Mouse (Mus musculus) heart, embryonic 15.5 days (tissue): Measurements from ENCODE around the gene Glod4. TPM values are rescaled to one million over a fixed set of nuclear protein-coding genes. Genes with fewer than 3 reads are reported as not detected.
A peak's percentile ranks its signal among the peaks of the same experiment; 100 is the strongest.

Experiments used
- ATAC-seq: fragments of 200-750 bp; cut with Nextera tagmentation; replicated peaks from 2 replicates; pipeline ENCODE4 v1.8.0; 2017; ENCODE audit warnings: low read depth, moderate TSS enrichment; ENCODE audit not compliant: insufficient number of reproducible peaks, insufficient read depth, low FRiP score
- H3K27ac ChIP-seq: fragments of 300-500 bp; sonication (generic); 2 replicates; pipeline ENCODE4 v1.5.1; 2015; ENCODE audit warnings: mild to moderate bottlenecking, inconsistent platforms
- H3K27me3 ChIP-seq: fragments of 300-500 bp; sonication (generic); 2 replicates; pipeline ENCODE4 v1.6.1; 2015; ENCODE audit warnings: inconsistent platforms
- H3K36me3 ChIP-seq: fragments of 300-500 bp; sonication (generic); 2 replicates; pipeline ENCODE4 v1.6.1; 2015; ENCODE audit warnings: mild to moderate bottlenecking, inconsistent platforms
- H3K4me1 ChIP-seq: fragments of 300-500 bp; sonication (generic); replicated peaks from 2 replicates; pipeline ENCODE4 v1.6.1; 2015; ENCODE audit warnings: inconsistent platforms
- H3K4me2 ChIP-seq: fragments of 300-500 bp; sonication (generic); 2 replicates; pipeline ENCODE4 v1.6.1; 2015; ENCODE audit warnings: inconsistent platforms, mild to moderate bottlenecking, moderate library complexity
- H3K4me3 ChIP-seq: fragments of 300-500 bp; sonication (generic); 2 replicates; pipeline ENCODE4 v1.5.1; 2015; ENCODE audit warnings: mild to moderate bottlenecking, inconsistent platforms
- H3K9ac ChIP-seq: fragments of 300-500 bp; sonication (generic); 2 replicates; pipeline ENCODE4 v1.6.1; 2015; ENCODE audit warnings: mild to moderate bottlenecking, inconsistent platforms
- H3K9me3 ChIP-seq: fragments of 300-500 bp; sonication (generic); replicated peaks from 2 replicates; pipeline ENCODE4 v1.6.1; 2016; ENCODE audit warnings: inconsistent platforms
- WGBS: fragments of 180-500 bp; shearing (Covaris S2); methylation state at CpG from one replicate; pipeline ENCODE4 v1.1.7; 2015; ENCODE audit warnings: mixed read lengths; 5-methylcytosine and 5-hydroxymethylcytosine counted together
- polyA plus RNA-seq: library from polyadenylated mRNA; unstranded; fragments of >200 nt; fragmentation: Nextera tagmentation; extraction: Ambion mirVana; gene quantifications from 2 replicates; pipeline ENCODE4 v1.2.1, GENCODE M21; 2015

Glod4 gene
- polyA plus RNA-seq, 1 experiment from 2014 or later: 116 TPM

DNA sequence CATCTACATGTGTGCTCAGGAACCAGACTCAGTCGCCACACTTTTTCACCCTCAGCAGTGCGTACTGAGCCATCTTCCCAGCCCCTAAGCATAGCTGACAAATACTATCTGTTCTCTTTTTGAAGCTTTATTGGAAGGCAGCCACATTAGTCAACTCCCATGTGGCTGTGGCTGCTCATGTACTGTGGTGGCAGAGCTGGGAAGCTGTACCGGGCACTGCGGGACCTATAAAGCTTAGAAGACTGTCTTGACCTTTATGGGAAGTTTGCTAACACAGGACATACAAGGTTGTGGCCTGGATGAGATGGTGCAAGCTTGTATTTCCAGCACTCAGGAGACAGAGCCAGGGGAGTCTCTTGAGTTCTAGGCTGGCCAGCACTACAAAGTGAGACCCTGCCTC is 76.9 kb downstream of the Glod4 start:
- peaks cover 3% of the 10 kb centered on the region; the same call in 1 of the 2 replicates for H3K4me1 ChIP-seq
- H3K4me2 ChIP-seq: no peak overlapping the region
- H3K9ac ChIP-seq: no peak overlapping the region
- no peaks in the 10 kb centered on the region for H3K9me3 ChIP-seq
- peaks cover 4% of the 10 kb centered on the region; the same call in 1 of the 2 replicates for H3K36me3 ChIP-seq
- ATAC-seq: no peak
- 86% methylated on average over 4 of the region's 4 CpGs for WGBS
- no peak overlapping the region for H3K27ac ChIP-seq
- no peaks in the 10 kb centered on the region for H3K27me3 ChIP-seq
- no peak overlapping the region for H3K4me3 ChIP-seq

DNA sequence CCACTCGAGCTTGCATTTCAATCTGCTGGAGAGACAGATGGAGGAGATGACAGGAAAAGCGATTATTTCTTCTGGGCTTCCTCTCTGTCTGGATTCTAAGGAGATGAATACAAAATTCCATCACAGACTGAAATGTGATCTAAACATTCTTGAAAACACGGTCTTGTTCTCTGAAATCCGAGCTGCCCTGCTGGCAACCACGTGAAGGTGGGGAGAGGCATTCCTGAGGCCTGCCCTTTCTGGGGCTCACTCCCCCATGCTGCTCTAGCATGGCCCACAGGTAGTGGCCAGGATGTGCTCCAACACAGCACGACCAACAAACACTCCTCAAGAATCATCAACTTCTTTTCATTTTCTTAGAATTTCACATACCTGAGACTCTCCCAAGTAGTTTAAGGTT is 83.3 kb downstream of the Glod4 start:
- Histone ChIP-seq H3K4me2 (no peak overlapping the region), H3K9ac (no peak overlapping the region), H3K27ac (no peak overlapping the region), H3K4me3 (no peak overlapping the region), H3K4me1 (no peaks in the 10 kb centered on the region), H3K27me3 (no peaks in the 10 kb centered on the region), H3K9me3 (no peaks in the 10 kb centered on the region), H3K36me3 (peaks cover 6% of the 10 kb centered on the region; the same call in 1 of the 2 replicates)
- no peak for ATAC-seq
- 34% methylated on average over 6 of the region's 6 CpGs for WGBS

DNA sequence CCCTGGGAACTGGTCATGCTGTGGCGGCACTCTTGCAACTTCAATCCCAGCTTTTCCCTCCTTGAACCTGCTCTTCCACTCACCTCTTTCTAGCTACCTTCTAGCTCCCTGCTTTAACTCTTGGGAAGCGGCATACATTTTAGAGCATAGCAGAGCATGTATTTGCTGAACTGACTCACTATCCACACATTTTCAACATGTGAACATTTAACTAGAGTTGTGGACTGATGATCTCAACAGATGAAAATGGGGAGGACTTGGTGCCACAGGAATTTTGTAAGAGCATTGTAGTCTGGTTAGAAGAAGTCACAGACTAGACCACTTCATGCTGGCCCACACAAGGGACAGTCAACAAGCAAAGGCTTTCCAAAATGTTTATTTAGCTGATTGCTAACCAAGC is 85.2 kb downstream of the Glod4 start:
- H3K9me3 ChIP-seq: no peaks in the 10 kb centered on the region
- H3K4me1 ChIP-seq: no peaks in the 10 kb centered on the region
- 92% methylated on average over 2 of the region's 2 CpGs for WGBS
- no peak overlapping the region for H3K4me2 ChIP-seq
- H3K9ac ChIP-seq: no peak overlapping the region
- no peak for ATAC-seq
- H3K4me3 ChIP-seq: no peak overlapping the region
- peaks cover 12% of the 10 kb centered on the region for H3K36me3 ChIP-seq
- no peaks in the 10 kb centered on the region for H3K27me3 ChIP-seq
- H3K27ac ChIP-seq: no peak overlapping the region

DNA sequence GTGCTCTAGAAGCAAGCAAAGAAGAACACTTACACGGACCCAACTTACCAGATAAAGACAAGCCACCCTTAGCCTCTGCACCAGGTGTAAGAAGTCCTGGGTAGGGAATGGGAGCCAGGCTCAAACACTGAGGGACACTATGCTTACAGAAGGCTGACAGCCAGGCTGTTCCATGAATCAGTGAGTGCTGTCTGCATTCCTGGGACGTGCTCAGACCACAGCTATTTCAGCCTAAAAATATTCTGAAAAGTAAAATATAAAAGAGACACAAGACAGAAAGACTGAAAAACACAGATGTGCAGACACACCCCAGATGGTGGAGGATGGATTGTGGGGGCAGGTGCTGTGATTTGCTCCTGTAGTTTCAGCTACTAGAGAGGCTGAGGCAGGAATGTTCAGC is 88.7 kb downstream of the Glod4 start:
- H3K4me2 ChIP-seq: no peak overlapping the region
- H3K27me3 ChIP-seq: no peaks in the 10 kb centered on the region
- no peak overlapping the region for H3K4me3 ChIP-seq
- no peaks in the 10 kb centered on the region for H3K4me1 ChIP-seq
- H3K27ac ChIP-seq: no peak overlapping the region
- peaks cover 9% of the 10 kb centered on the region for H3K36me3 ChIP-seq
- no peak overlapping the region for H3K9ac ChIP-seq
- ATAC-seq: no peak
- 77% methylated on average over 2 of the region's 2 CpGs for WGBS
- H3K9me3 ChIP-seq: no peaks in the 10 kb centered on the region

DNA sequence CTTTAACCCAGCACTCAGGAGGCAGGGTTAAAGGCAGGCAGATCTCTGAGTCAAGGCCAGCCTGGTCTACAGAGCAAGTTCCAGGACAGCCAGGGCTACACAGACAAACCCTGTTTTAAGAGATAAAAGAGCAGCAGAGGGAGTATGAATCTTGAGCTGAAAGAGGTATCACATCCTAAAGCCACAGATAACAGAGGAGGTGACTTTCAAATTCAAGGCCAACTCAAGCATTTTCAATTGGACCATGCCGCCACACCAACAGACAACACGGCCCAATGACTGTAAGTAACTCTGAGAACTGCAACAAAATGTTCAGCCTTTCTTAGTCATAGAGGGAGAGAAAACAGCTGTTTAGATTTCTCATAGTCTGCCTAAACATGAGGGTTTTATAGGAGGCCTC is 89.3 kb downstream of the Glod4 start:
- H3K9me3 ChIP-seq: no peaks in the 10 kb centered on the region
- H3K9ac ChIP-seq: no peak overlapping the region
- H3K4me3 ChIP-seq: no peak overlapping the region
- no peak overlapping the region for H3K4me2 ChIP-seq
- no peak overlapping the region for H3K27ac ChIP-seq
- no peaks in the 10 kb centered on the region for H3K27me3 ChIP-seq
- H3K4me1 ChIP-seq: peaks cover under 1% of the 10 kb centered on the region; the same call in 1 of the 2 replicates
- no peak for ATAC-seq
- 89% methylated on average over 2 of the region's 2 CpGs for WGBS
- peaks cover 9% of the 10 kb centered on the region for H3K36me3 ChIP-seq

DNA sequence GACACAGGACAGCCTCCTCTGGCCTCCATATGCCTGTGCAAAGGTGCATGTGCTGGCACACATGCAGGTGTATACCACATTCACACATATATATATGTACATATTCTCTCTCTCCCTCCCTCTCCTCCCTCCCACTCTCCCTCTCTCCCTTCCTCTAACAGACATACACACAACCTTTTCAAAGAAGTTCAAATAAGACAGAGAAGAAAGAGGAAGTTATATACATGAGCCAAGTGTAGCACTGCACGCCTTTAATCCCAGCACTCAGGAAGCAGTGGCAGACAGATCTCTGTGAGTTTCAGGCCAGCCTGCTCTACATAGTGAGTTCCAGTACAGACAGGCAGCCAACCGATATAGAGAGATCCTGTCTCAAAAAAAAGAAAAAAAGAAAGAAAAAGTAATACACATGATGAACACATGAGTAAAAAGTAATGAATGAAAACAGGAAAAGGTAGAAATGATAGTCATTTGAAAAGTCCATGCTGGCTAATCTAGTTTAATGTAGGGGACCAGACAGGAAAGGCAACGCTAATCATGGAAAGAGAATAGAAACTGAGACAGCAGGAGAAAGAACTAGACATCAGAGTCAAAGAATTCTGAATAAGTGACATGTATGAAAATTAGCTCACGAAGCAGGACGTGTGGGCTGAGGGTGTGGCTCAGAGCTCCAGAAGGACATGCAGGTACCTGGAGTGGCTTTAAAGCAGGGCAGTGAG is 90.1 kb downstream of the Glod4 start:
- Histone ChIP-seq H3K4me2 (no peak overlapping the region), H3K27ac (no peak overlapping the region), H3K4me1 (peaks cover 8% of the 10 kb centered on the region), H3K9ac (no peak overlapping the region), H3K9me3 (no peaks in the 10 kb centered on the region), H3K4me3 (no peak overlapping the region), H3K27me3 (no peaks in the 10 kb centered on the region), H3K36me3 (peaks cover 6% of the 10 kb centered on the region)
- 77% methylated on average over 5 of the region's 5 CpGs for WGBS
- ATAC-seq: no peak

DNA sequence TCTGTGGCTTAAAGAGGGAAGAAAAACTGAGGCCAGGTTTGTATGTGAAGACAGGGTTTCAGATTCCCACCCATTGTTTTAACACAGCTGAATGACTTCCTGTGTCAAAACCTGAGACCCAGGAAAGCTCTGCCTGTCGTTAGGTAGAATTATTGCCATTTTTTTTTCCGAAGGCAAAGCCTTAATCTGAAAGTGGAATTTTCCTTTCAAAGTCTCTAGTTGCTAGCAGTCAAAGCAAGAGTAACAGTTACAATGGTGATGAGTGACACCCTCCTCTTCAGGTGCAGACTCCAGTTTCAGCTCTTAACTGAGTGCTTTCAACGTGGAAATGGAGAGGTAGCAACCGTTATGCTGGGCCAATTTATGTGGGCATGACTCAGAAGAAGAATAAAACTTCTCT is 92.5 kb downstream of the Glod4 start:
- Histone ChIP-seq H3K9ac (no peak overlapping the region), H3K4me1 (peaks cover 24% of the 10 kb centered on the region), H3K4me3 (no peak overlapping the region), H3K9me3 (no peaks in the 10 kb centered on the region), H3K36me3 (peaks cover 6% of the 10 kb centered on the region), H3K27ac (peak overlapping the region; percentile 33; the same call in 1 of the 2 replicates), H3K27me3 (no peaks in the 10 kb centered on the region), H3K4me2 (no peak overlapping the region)
- WGBS: 43% methylated on average over 4 of the region's 4 CpGs
- no peak for ATAC-seq

DNA sequence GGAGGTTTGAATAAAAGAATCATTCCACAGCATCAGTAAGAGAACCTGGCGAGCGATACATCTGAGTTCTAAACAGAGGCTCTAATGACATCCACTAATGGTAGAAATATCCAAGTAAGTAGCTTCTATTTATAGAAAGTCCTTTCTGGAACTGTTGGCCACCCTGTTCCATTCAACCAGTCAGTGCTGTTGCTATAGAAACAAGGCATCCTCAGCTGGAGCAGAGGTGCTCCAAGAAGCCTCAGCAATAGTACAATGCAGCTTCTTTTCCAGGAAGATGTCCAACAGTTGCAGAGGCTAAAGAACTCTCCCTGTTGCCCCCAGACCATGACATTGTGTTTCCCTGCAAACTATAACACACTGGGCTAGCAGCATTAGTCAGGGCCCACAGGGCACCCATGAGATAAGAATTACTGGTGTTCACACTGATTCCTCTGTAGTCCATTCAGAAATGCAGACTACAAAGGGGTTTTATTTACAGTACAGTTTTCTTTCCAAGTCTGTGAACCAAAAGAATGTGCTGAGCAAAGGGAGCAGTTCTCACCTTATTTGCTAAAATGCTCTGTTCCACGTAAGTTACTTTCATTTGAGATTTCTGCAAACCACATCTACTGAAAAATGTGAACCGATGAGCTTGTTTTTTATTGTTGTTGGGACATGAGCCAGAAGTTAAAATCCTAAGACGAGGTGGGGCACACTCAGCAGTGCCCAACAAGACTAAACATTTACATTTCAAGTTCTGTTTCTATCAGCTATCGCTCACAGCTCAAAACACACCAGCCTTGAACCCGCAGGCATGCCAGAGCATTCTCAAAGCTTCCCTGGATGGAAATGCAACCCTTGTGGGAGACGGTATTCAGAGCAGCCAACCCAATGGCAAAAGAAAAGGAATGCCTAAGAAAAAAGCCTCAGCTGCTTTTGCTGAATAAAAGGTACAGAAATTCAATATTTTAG is 95.2 kb downstream of the Glod4 start:
- Histone ChIP-seq H3K4me2 (no peak overlapping the region), H3K9me3 (no peaks in the 10 kb centered on the region), H3K4me3 (no peak overlapping the region), H3K9ac (no peak overlapping the region), H3K36me3 (no peaks in the 10 kb centered on the region), H3K4me1 (peaks cover 27% of the 10 kb centered on the region), H3K27ac (peak overlapping the region; percentile 51), H3K27me3 (no peaks in the 10 kb centered on the region)
- 53% methylated on average over 8 of the region's 8 CpGs for WGBS
- ATAC-seq: no peak

DNA sequence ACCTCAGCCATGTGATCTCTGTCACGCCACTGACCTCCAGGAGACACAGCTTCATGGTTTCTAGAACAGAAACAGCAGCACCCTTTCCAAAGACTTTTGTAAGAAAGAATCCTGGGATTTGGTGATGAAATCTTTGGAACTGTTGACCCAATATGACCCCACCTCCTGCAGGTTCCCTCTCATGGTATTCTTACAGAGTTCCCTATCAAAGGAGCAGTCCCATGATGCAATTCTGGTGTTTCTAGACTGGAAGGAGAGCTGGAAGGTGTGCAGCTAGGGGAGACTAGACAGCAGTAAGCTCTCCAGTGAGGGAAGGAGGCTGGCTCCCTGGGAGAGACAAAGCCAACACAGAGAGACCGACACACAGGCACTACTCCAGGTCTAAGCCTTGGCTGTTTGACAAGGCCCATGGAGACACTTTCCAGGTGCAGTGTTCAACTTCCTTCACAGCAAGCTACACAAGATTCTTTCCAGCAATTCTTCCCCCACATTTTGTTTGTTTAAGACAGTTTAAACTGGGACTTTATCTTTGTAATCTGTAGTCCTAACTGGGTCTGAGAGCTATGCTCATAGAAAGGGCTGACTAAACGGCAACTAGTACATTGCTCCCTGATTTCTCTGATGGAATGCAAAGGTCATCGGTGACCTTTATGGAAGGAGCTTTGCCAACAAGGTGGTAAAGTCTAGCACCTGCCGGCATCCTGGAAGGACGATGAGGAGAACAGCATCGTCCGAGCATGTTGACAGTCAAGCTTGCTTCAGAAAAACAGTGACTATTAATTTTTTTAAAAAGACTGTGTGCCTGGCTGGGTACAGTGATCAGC is 97.1 kb downstream of the Glod4 start:
- Histone ChIP-seq H3K27me3 (no peaks in the 10 kb centered on the region), H3K9ac (no peak overlapping the region), H3K27ac (no peak overlapping the region)

DNA sequence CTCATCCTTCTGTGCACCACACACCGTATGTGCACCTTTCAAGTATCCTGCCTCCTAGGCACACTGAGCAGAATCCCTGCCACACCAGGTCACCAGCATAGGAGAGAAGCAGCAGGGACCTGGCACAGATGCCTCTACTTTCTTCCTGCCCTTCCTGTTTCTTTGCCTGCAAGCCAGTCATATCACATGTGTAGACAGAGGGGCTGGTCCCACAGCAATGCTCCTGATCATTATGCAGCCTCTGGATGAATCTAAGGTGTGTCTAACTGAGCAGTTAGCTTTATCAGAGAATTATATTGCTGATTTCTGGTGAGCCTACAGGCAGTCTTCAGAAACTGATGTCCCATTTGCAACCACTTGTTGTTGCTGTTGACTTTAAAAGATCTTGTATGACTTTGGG is 98.4 kb downstream of the Glod4 start:
- WGBS: 80% methylated on average over 1 of the region's 1 CpGs
- peaks cover 27% of the 10 kb centered on the region for H3K4me1 ChIP-seq
- H3K27me3 ChIP-seq: no peaks in the 10 kb centered on the region
- no peak overlapping the region for H3K4me3 ChIP-seq
- no peak for ATAC-seq
- H3K36me3 ChIP-seq: no peaks in the 10 kb centered on the region
- no peak overlapping the region for H3K27ac ChIP-seq
- H3K9me3 ChIP-seq: no peaks in the 10 kb centered on the region
- no peak overlapping the region for H3K9ac ChIP-seq
- no peak overlapping the region for H3K4me2 ChIP-seq

More for the DNA sequence above, 97.1 kb downstream of the Glod4 start:
- H3K4me3 ChIP-seq: no peak overlapping the region
- 80% methylated on average over 8 of the region's 8 CpGs for WGBS
- no peak overlapping the region for H3K4me2 ChIP-seq
- ATAC-seq: no peak
- H3K9me3 ChIP-seq: no peaks in the 10 kb centered on the region
- no peaks in the 10 kb centered on the region for H3K36me3 ChIP-seq
- H3K4me1 ChIP-seq: peaks cover 27% of the 10 kb centered on the region

DNA sequence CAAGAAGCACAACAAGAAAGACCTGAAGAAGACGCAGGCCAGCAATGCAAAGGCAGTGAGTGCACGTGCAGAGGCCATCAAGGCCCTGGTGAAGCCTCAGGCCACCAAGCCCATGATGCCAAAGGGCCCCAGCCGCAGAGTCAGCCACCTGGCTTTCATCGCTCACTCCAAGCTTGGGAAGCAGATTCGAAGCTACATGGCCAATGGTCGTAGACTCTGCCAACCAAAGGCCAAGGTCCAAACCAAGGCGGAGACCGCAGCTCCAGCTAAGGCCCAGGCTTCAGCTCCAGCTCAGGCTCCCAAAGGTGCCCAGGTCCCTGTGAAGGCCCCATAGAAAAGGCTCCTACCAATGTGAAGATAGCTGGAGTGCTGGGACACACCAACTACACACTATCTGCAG is 99.1 kb downstream of the Glod4 start:
- ATAC-seq: no peak
- peaks cover 27% of the 10 kb centered on the region for H3K4me1 ChIP-seq

More for the DNA sequence above, 99.1 kb downstream of the Glod4 start:
- no peak overlapping the region for H3K9ac ChIP-seq
- WGBS: 95% methylated on average over 8 of the region's 8 CpGs
- no peak overlapping the region for H3K4me2 ChIP-seq
- no peak overlapping the region for H3K4me3 ChIP-seq
- no peaks in the 10 kb centered on the region for H3K36me3 ChIP-seq
- no peak overlapping the region for H3K27ac ChIP-seq
- H3K27me3 ChIP-seq: no peaks in the 10 kb centered on the region
- no peaks in the 10 kb centered on the region for H3K9me3 ChIP-seq
